Mouse (Mus musculus): ENCODE data around the gene Jam3.

Jam3 gene

DNA sequence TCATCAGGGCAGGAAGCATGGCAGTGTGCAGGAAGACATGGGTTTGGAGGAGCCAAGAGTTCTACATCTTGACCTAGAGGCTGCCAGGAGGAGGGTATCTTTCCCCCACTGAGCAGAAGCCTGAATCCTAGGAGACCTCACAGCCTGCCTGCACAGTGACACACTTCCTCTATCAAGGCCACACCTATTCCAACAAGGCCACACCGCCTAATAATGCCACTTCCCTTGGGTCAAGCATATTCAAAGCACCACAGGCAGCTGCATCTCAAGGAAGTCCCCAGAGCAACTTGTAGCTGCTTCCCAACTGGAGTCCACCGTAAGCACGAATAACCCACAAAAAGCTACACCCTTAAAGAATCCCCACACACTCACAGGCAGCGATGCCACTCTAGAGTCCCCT is 33.1 kb downstream of the Jam3 start:
- DNase-seq (ENCODE audit: extremely low read depth, low read depth, low spot score) = no peak

DNA sequence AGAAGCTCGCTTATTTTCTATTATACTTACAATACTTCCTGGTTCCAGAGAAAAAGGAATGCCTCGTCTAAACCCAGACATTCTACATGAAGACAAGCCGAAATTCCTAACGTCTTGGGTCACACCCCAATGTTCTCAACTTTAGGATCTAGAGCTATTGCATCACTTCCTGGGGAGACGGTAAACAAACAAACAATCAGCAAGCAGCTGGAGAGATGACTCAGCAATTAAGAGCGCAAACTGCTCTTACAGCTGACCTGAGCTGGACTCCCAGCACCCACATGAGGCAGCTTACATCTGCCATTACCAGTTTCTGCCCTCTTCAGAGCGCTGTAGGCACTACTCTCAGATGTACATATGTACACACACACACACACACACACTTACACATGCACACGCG is 34.0 kb downstream of the Jam3 start:
- DNase-seq (ENCODE audit: extremely low read depth, low read depth, low spot score) = no peak

DNA sequence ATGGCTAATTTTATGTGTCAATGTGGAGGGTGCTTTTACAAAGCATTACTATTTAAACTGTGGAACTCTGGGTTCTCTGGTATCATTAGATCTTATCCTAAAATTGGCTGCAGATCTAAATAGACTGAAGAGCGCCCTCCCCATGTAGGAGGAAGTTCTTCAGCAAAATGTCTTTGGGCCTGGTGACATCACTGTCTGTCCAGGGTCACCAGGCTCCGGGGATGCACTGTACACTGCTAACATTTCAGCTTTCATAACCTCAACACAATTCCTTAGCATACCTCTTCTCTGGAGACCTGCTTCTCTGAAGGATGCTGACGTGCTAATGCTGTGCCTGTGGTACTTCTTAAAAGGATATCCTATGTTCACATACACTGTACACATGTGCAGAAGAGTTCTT is 43.5 kb downstream of the Jam3 start:
- DNase-seq (ENCODE audit: extremely low read depth, low read depth, low spot score) = no peak

DNA sequence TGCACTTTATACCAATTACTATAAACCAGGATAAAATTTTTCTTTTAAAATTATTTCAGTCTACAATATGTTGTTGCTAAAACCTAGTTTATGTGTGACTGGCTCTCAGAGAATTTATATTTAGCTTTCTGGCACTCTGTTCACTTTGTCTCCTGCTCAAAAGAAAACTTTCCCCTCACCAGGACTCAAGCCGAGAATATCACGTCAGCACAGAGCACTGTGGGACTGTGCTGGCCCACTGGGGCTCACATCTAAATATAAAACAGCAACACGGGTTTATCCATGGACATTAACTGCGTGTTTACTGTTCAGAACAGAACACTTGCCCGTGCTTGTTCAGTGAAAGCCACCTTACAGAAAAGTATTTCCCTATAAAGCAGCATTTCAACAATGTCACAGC is 44.5 kb downstream of the Jam3 start:
- no peak for DNase-seq (ENCODE audit: extremely low read depth, low read depth, low spot score)

DNA sequence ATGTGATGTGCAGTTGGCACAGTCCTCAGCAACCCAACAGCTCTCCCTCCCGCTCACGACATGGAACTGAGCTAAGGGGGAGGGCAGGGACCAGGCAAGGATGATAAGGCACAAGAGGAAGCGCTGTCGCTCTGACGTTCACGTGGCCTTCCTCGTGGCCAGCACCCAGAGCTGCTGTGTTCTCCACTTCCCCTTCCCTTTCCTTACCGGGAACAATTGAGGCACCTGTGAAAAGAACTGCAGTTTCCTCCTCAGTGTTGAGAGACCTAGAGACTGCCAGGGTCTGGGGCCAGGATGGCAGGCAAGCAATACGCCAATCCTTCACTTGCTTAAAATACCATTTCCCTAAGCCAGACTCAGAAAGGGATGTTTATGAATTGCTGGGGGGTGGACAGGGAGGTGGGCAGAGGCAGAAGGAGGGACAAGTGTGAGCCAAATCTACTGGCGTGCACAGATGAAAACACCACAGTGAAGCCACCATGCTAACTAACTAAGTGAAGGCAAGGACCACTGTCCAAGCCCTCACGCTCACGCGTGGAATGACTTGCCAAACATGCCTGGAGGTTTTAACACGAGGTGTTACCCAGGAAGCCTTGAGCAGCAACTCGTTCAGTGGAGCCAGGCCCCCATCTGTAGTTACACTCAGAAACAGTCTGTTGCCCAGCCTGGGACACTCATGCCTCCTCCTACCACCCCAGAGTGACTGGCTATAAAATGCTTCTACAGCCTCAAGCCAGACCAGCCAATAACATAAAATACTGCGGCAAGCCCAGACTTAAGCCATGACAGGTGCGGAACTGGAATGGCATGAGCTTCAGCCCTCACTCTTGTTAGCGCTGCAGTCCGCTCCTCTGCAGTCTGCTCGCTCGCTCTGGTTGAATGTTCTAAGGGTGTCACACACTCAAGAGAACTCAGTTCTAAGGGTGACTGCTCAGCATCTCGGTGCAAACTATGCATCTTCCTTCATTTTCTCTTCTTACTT is 45.4 kb downstream of the Jam3 start:
- DNase-seq (ENCODE audit: extremely low read depth, low read depth, low spot score) = no peak

DNA sequence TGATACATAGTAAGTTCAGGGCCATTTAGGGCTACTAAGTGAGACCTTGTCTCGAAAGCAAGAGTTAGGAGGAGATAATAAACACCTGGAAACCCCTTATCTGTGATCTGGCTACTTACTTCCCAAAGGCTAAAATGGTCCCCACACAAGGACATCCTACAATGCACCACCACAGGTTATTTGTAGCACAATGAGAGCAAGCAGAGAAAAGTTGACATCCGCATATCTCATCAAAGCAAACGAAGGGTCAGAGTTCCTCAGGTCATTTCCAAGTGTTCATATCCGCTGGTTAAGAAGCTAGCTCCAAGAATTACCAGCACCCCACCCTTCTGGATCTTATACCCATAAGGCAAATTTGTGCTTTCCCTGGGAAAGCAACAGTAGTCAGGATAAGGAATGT is 46.8 kb downstream of the Jam3 start:
- no peak for DNase-seq (ENCODE audit: extremely low read depth, low read depth, low spot score)

DNA sequence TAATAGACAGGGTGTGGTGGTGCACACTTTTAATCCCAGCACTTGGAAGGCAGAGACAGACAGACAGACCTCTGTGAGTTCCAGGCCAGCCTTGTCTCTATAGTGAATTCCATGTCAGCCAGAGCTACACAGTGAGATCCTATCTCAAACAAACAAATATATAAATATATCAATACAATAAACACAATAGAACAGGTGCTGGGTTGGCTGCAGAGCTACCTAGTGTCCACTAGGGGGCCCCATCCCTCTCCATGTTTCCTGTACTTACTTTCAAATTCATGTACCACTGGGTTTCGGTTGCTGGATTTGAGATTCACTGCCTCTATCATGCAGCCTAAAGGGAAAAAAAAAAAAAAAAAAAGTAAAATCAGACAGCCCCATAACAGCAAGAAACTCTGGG is 49.1 kb downstream of the Jam3 start:
- DNase-seq (ENCODE audit: extremely low read depth, low read depth, low spot score) = no peak

DNA sequence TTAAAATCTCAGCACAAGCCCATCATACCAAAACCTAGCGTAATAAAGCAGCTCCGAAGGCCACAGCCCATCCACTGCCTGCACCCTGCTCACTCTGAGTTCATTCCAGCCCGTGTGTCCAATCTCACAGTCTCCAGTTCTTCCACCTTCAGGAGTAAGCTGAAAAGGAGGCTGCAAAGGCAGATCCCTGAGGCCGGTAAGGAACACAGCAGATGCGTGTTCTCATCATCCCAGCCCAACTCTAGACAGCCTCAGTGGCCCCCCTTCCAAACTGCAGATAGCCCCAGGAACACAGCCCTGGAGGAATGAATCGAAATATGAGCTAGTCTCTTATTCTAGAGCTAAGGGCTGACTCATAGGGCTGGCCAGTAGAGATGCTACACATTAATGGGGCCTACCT is 53.8 kb downstream of the Jam3 start:
- no peak for DNase-seq (ENCODE audit: extremely low read depth, low read depth, low spot score)

DNA sequence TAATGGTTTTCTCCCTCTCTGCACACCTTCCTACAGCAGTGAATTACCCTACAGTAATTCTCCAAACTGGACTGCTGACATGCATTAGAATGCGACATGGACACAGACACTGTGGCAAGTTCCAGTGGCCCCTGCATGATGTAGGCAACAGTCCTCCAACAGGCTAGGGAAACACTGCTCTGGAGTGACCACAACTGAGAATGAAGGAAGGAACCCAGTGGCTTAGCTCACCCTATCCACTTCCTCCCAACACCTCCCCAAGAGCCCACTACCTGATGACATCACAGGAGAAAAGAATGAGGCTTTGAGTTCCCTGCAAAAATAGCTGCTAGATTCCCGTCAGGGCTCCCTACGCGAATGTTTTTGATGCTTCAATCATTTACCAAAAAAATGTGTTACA is 55.7 kb downstream of the Jam3 start:
- DNase-seq (ENCODE audit: extremely low read depth, low read depth, low spot score) = no peak

DNA sequence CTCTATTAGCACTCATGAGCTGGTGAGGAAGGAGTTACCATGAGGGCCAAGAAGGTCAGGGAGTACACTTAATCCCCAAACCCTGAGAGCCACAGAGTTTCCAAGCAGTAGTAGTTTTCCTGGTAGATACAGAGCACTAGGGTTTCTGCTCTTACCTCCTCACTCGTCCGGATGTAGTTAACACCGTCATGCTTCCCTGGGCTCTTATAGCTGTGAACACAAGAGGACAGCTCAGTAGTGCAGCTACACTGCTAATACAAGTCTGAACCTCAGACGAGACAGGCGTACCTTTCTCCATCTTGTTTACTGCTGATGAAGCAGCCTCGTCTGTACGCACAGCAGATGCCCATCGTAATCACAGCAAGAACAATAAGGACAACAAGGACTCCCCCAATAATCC is 56.7 kb downstream of the Jam3 start:
- DNase-seq (ENCODE audit: extremely low read depth, low read depth, low spot score) = no peak

DNA sequence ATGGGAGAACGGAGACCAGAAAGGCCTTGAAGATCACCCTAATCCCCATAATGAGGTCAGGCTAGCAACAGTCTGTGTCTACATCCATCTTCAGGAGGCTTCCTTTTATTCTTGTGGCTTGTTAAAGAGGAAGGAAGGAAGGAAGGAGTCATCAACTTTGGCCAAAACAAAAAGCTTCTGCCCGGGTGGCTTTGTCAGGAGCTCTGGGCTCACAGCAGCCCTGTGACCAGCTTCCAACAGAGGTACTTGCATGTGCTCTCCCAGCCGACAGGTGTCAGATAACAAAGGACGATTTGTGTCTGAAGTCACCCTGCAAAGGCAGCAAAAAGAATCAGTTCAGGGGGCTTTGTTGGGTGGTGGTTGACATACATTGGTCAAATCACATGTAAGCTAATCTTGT is 57.1 kb downstream of the Jam3 start:
- DNase-seq (ENCODE audit: extremely low read depth, low read depth, low spot score) = no peak

DNA sequence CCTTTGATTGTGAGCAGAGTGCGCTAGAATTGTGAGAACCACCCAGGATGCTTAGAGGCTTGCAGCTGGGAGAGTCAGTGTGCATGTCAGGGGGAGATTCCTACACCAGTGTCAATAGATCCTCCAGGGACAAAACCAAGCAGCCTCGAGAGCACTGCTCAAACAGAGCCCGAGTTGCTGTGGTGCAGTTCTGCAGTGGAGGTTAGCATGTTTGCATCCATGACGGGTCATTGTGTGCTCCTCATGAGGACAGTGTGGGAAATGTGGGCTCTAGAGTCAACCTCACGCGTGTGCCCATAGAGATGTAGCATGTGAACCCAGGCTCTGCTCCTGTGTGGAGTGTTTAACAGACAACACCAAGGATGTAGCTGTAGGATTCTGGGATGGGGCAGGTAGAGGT is 62.3 kb downstream of the Jam3 start:
- DNase-seq (ENCODE audit: extremely low read depth, low read depth, low spot score) = no peak

DNA sequence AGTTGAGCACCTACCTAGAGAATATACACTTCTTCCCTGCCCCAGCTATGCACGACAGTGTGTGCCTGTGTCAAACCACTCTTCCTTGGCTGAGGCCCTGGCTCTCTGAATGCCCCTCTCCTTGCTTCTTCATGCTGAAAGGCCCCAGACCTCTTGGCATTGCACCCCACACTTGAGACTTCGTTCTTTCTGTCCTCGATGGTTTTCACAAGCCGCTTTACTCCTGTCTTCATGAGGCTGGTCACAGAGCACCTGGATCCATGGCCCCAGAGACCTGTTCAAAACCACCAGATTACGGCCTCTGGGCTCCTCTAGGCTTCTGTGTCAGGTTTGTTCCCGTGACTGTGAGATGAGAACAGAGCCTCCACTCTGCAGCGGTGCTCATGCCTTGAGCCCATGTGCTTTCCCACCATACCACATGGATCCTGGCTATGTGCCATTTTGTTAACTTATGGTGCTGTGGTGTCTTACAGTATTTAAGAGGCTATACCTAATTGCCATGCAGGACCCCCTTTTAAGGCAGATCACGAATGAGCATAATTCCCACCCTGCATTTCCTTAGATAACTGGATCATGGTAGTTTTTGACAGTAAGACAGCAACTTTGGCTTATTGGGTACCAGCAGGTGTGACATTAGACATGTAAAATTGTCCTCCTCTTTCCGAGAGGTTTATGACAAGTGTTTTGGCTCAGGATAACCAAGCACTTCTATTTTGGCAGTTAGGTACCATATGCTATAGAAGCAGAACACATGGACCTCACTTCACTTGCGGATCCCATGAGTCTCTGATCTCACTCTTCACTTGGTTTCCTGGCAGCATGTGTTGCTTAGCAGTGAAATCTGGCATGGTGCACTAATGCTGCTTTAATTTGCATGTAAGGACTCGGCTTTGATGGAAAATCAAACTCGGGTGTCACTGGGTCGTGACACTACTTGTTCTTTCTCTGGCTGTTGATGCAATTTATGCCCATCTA is 64.1 kb downstream of the Jam3 start:
- DNase-seq (ENCODE audit: extremely low read depth, low read depth, low spot score) = no peak

DNA sequence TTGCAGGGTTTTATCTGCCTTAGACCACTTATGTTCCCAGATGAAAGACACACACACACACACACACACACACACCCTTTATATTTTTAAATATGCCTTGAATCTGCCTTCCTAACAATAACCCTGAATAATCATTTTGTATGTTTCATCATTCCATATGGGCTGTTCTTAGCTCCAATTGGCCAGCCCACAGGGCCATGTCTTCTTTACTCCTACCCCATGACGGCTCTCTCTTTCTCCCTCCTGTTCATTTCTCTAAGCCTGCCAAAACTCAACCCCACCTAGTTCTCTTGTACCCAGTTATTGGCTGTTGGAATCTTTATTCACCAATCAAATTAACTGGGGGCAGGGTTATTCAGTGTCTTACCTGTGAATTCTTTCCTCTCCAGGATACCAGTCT is 65.1 kb downstream of the Jam3 start:
- no peak for DNase-seq (ENCODE audit: extremely low read depth, low read depth, low spot score)

DNA sequence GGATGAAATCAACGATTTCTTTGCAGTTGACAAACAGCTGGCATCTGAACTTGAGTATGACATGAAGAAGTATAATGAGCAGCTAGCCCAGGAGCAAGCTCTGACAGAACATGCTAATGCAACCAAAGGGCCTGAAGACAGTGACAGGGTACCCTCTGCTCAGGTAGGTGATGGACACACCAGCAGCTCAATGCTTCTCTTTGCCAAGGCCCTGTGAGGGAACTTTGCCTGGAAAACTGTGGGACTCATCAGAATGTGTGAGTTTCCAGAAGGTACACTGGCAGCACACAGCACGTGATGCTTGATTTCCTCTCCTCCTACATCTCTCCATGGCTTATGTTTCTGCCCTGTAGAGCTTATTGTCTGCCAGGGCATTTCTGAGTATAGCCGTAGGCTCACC is 67.8 kb downstream of the Jam3 start:
- DNase-seq (ENCODE audit: extremely low read depth, low read depth, low spot score) = no peak

DNA sequence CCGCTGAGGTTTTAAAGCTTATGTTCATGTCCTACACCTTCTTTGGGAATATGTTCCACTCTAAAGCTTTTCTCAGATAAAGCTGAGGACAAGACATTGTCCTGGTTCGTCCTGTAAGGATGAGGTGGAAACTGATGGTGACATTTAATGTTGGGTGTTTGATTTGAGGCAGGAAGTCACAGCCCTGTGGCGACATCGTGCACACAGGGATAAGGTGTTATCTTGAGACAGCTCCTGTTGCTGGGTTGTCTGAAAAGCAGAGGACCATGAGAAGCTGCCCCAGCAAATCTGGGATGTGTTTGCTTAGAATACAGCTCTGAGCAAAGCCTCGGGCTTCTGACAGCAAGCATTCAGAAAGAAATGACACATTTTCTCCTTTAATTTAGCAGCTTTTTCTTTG is 69.0 kb downstream of the Jam3 start:
- DNase-seq (ENCODE audit: extremely low read depth, low read depth, low spot score) = no peak

DNA sequence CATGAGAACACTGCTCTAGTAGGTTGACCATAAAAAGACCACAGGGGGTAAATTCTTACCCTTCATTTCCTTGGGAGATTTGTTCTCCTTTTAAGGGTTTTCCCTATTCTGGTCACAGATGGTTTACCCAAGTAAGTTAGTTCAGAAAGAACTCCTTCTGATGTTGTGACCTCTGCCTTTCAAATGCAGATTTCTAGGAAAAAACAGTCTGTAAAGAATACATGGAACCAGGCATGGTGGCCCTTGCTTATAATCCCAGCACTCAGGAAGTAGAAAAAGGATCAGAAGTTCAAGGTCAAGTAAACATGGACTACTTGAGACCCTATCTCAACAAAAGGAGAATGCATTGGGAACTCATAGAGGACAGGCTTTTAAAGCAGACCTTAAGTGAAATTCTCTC is 79.4 kb downstream of the Jam3 start:
- no peak for DNase-seq (ENCODE audit: extremely low read depth, low read depth, low spot score)

DNA sequence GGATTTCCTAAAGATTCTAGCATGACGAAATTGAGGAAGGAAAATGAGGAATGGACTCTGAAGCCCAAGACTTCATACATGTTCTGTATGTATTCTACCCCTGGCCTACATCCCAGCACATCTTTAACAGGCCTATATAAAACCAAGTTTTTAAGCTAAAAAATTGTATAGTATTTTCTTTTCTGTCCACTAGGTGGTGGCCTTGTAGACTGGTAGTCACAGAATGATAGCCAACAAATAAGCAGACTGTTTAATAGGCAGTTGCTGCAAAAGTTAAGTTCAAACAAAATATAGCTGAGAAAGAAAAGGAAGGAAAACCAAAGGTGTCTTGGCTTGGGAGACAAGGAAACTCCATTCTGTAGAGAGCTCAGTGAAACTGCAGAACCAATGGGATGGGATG is 80.5 kb downstream of the Jam3 start:
- DNase-seq (ENCODE audit: extremely low read depth, low read depth, low spot score) = no peak

DNA sequence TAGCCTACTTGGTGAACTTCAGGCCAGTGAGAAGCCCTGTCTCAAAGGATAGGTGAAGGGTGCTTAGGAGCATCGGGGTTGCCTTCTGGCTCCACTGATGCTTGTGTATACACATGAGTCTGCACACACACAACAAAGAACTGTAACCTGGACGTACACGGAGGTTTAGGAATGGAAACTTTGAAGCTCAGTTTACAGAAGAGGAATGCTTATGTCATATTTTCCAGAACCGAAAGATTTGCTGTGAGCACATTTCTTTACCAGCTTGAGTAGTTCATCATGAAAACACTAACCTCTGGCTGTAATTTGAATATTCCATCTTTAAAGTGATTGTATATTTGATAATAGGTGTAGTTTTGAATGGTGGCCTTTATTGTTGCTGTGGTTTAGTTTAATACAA is 84.3 kb downstream of the Jam3 start:
- no peak for DNase-seq (ENCODE audit: extremely low read depth, low read depth, low spot score)

DNA sequence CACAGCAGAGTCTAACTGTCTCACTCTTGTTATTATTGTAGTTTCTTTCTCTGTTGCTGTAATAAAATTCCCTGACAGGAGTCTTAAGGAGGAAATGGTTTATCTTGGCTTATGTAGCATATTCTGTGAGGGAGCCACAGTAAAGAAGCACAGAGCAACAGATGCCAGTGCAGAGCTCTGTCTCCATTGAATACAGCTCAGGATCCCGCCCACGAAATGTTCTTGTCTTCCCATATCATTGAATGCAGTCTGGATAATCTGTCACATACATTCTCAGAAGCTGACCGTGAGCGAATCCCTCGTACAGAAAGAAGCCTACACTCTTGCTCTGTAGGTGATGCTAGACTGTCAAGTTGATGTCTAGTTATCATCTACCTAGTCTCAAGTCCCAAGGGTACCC is 96.9 kb downstream of the Jam3 start:
- DNase-seq (ENCODE audit: extremely low read depth, low read depth, low spot score) = no peak

DNA sequence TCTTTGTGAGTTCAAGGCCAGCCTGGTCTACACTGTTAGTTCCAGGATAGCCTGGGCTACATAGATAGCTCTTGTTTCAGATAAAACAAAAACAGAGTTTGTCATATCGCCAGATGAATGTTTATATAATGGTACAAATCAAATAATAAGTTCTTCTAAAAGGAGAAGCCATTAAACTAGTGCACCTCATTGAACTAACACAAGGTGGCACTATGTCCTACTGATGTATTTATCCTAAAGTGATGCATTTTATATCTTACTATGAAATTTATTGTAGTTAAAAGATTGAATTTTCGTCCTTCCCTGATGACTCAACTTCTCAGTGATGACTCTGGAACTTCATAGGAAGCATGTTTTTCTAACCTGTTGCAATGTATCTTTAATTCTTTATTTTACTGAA is 105.7 kb downstream of the Jam3 start:
- no peak for DNase-seq (ENCODE audit: extremely low read depth, low read depth, low spot score)
